Mouse (Mus musculus): ENCODE results near the gene Pgp. TPM values are rescaled to one million over a fixed set of nuclear protein-coding genes. Genes with fewer than 3 reads are reported as not detected.
A peak's percentile ranks its signal among the peaks of the same experiment; 100 is the strongest.
"Not testable (repeated sequence)": the region's sequence is repeated elsewhere in the genome, so short reads cannot be mapped to it uniquely, and the experiment has no call there.

The Pgp gene
- 40.4 and 42.5 TPM in 2 replicates for polyA plus RNA-seq (2015; fragmentation: Nextera tagmentation; extraction: Ambion mirVana)

GRCm38 (mm10) chr17:24469910-24470602 is at the start of gene Pgp, which contains the start of gene E4f1:
Gene Pgp (plus strand): TSS chr17:24470392.
Gene E4f1 (minus strand): TSS chr17:24470313.
- TF ChIP-seq EP300 (IDR thresholded peaks at IDR 0.05) = no peak
- TF ChIP-seq CTCF (IDR thresholded peaks at IDR 0.05) = peak; percentile 19; the same call in 1 of the 2 replicates
- Histone ChIP-seq H3K9ac (replicated peaks; ENCODE audit: low read depth) (peak within 1 kb of the TSS; percentile 64), H3K4me1 (ENCODE audit: insufficient read depth, low read depth, low read length) (peaks cover 20% of the 10 kb centered on the region; the same call in 1 of the 2 replicates), H3K27me3 (replicated peaks; ENCODE audit: insufficient read depth, low read length) (no peaks in the 10 kb centered on the region), H3K4me3 (ENCODE audit: low read depth, low read length) (peak within 1 kb of the TSS; percentile 73), H3K27ac (ENCODE audit: low read length) (peak within 1 kb of the TSS; percentile 75), H3K36me3 (ENCODE audit: insufficient read depth, low read length) (0 out of 2 replicates have a peak, but pooled peaks cover 4% of the 10 kb centered on the region), H3K9me3 (ENCODE audit: low read length) (no peaks in the 10 kb centered on the region), H3K4me2 (replicated peaks; ENCODE audit: low read depth, low read length) (peak within 1 kb of the TSS; percentile 85)
- WGBS = under 1% methylated on average over 61 of the region's 75 CpGs
- peak; percentile 99 for ATAC-seq
- peak; percentile 99 for DNase-seq (ENCODE audit: low spot score)

DNA sequence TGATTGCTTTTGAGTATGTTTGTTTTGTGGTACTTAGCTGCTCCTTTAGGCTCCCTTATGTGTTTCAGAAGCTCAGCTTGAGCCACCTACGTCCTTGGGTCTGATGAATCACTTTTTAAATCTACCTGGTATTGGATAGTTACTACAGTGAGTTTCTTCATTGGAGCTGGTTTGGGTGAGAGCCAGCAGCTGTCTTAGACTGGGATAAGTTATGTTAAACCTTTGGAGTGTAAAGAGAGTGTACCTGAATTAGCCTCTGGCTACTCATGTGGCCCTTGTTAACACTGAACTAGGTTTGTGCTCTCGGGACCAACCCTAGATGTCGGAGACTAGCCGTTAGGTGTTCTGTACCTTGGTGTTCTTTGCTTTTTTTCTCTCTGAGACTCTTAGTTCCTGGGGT is 47.1 kb upstream of the Pgp start:
- Histone ChIP-seq H3K27ac (ENCODE audit: low read length) (no peak overlapping the region), H3K36me3 (ENCODE audit: insufficient read depth, low read length) (peaks cover 14% of the 10 kb centered on the region; the same call in 1 of the 2 replicates), H3K4me1 (ENCODE audit: insufficient read depth, low read depth, low read length) (no peaks in the 10 kb centered on the region; the same call in 1 of the 2 replicates), H3K27me3 (replicated peaks; ENCODE audit: insufficient read depth, low read length) (no peaks in the 10 kb centered on the region), H3K9ac (replicated peaks; ENCODE audit: low read depth) (no peak overlapping the region), H3K4me3 (ENCODE audit: low read depth, low read length) (no peak overlapping the region), H3K4me2 (replicated peaks; ENCODE audit: low read depth, low read length) (no peak overlapping the region), H3K9me3 (ENCODE audit: low read length) (no peaks in the 10 kb centered on the region)
- DNase-seq (ENCODE audit: low spot score) (no peak), ATAC-seq (no peak)
- no peak for TF ChIP-seq EP300 (IDR thresholded peaks at IDR 0.05)
- TF ChIP-seq CTCF (IDR thresholded peaks at IDR 0.05) = no peak
- WGBS = 89% methylated on average over 4 of the region's 4 CpGs

GRCm38 (mm10) chr17:24424489-24424888 is 45.7 kb upstream of the Pgp start:
- Histone ChIP-seq H3K9ac (replicated peaks; ENCODE audit: low read depth) (no peak overlapping the region), H3K27ac (ENCODE audit: low read length) (no peak overlapping the region), H3K36me3 (ENCODE audit: insufficient read depth, low read length) (peaks cover 14% of the 10 kb centered on the region; the same call in 1 of the 2 replicates), H3K4me2 (replicated peaks; ENCODE audit: low read depth, low read length) (no peak overlapping the region), H3K4me3 (ENCODE audit: low read depth, low read length) (no peak overlapping the region), H3K27me3 (replicated peaks; ENCODE audit: insufficient read depth, low read length) (no peaks in the 10 kb centered on the region), H3K4me1 (ENCODE audit: insufficient read depth, low read depth, low read length) (no peaks in the 10 kb centered on the region; the same call in 1 of the 2 replicates), H3K9me3 (ENCODE audit: low read length) (no peaks in the 10 kb centered on the region)
- ATAC-seq = no peak
- TF ChIP-seq CTCF (IDR thresholded peaks at IDR 0.05) = no peak
- TF ChIP-seq EP300 (IDR thresholded peaks at IDR 0.05) = no peak
- 95% methylated on average over 5 of the region's 5 CpGs for WGBS
- no peak for DNase-seq (ENCODE audit: low spot score)

DNA sequence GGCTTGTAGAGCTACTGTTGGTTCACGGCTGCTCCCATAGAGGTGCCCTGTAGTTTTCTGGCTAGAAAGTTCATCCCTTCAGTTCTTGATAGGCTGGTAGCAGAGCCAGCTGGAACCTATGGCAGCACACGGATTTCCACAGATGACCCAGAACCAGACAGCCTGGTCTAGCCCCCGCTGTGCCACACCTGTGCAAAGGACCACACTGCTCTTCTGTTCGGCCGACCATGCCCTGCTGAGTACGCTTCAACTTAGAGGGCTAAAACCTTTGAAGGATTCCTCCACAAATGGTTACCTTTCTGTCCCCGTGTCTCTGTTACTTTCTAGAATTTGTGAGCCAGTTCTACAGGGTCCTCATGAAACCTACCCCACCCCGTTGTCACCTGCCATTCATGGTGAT is 44.9 kb upstream of the Pgp start:
- ATAC-seq; H3K4me1 ChIP-seq (ENCODE audit: insufficient read depth, low read depth, low read length); H3K9ac ChIP-seq (replicated peaks; ENCODE audit: low read depth); H3K4me2 ChIP-seq (replicated peaks; ENCODE audit: low read depth, low read length); H3K9me3 ChIP-seq (ENCODE audit: low read length); DNase-seq (ENCODE audit: low spot score); H3K27ac ChIP-seq (ENCODE audit: low read length); H3K4me3 ChIP-seq (ENCODE audit: low read depth, low read length); H3K27me3 ChIP-seq (replicated peaks; ENCODE audit: insufficient read depth, low read length): not testable (repeated sequence)
- peaks cover 14% of the 10 kb centered on the region; the same call in 1 of the 2 replicates for H3K36me3 ChIP-seq (ENCODE audit: insufficient read depth, low read length)
- WGBS = 96% methylated on average over 4 of the region's 8 CpGs

GRCm38 (mm10) chr17:24425905-24426304 is 44.3 kb upstream of the Pgp start:
- H3K36me3 ChIP-seq (ENCODE audit: insufficient read depth, low read length) = peaks cover 11% of the 10 kb centered on the region; the same call in 1 of the 2 replicates
- H3K9ac ChIP-seq (replicated peaks; ENCODE audit: low read depth) = no peak overlapping the region
- ATAC-seq (no peak), DNase-seq (ENCODE audit: low spot score) (no peak)
- no peak overlapping the region; the same call in 1 of the 2 replicates for H3K4me2 ChIP-seq (replicated peaks; ENCODE audit: low read depth, low read length)
- H3K27me3 ChIP-seq (replicated peaks; ENCODE audit: insufficient read depth, low read length) = no peaks in the 10 kb centered on the region
- no peaks in the 10 kb centered on the region for H3K9me3 ChIP-seq (ENCODE audit: low read length)
- 0 out of 2 replicates have a peak overlapping the region, but pooled peaks have one; percentile 89 for H3K27ac ChIP-seq (ENCODE audit: low read length)
- no peak overlapping the region for H3K4me3 ChIP-seq (ENCODE audit: low read depth, low read length)
- TF ChIP-seq CTCF (IDR thresholded peaks at IDR 0.05) = no peak
- TF ChIP-seq EP300 (IDR thresholded peaks at IDR 0.05) = no peak
- 92% methylated on average over 7 of the region's 7 CpGs for WGBS
- H3K4me1 ChIP-seq (ENCODE audit: insufficient read depth, low read depth, low read length) = no peaks in the 10 kb centered on the region; the same call in 1 of the 2 replicates

DNA sequence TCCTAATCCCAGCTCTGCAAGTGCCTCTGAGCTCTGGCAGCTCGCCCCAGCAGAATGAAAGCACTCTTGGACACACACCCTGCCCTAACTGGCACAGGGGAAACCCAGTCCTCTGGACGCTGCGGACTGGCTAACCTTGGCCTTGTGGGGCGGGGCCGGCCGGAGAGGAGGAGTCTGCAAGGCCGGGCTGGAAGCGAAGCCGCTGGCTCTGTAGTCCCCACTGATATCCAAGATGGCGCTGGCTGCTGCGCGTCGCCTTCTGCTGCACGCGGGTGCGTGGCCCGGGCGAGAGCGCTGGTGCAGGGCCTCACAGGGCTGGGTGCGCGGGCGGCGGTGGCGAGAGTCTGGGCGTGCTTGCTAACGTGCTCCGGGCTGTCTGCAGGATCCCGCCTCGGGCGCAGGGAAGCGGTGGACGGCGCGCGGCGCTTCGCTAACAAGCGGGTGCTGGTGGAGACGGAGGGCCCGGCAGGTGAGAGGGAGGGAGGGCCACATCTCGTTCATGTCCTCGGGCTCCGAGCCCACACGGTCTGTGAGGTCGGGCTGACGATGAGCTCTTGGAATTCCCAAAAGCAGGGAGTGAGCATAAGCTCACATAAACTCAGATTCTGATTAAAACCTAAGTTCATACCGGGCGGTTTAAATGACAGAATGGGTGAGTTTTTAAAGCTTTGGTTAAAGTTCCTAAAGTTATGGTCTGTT is 43.6 kb upstream of the Pgp start, which contains the start of gene Eci1:
Gene Eci1, plus strand, starts transcription at position 171 of the 699 bp plus-strand sequence.
- Histone ChIP-seq H3K36me3 (ENCODE audit: insufficient read depth, low read length) (0 out of 2 replicates have a peak, but pooled peaks cover 5% of the 10 kb centered on the region), H3K4me3 (ENCODE audit: low read depth, low read length) (peak within 1 kb of the TSS; percentile 65), H3K27me3 (replicated peaks; ENCODE audit: insufficient read depth, low read length) (no peaks in the 10 kb centered on the region), H3K4me2 (replicated peaks; ENCODE audit: low read depth, low read length) (peak within 1 kb of the TSS; percentile 64), H3K9ac (replicated peaks; ENCODE audit: low read depth) (peak within 1 kb of the TSS; percentile 71), H3K27ac (ENCODE audit: low read length) (peak within 1 kb of the TSS; percentile 89), H3K9me3 (ENCODE audit: low read length) (no peaks in the 10 kb centered on the region), H3K4me1 (ENCODE audit: insufficient read depth, low read depth, low read length) (no peaks in the 10 kb centered on the region; the same call in 1 of the 2 replicates)
- peak; percentile 100 for ATAC-seq
- under 1% methylated on average over 42 of the region's 48 CpGs for WGBS
- TF ChIP-seq EP300 (IDR thresholded peaks at IDR 0.05) (no peak), CTCF (IDR thresholded peaks at IDR 0.05) (no peak)
- DNase-seq (ENCODE audit: low spot score) = peak; percentile 98

Measured in lung, postnatal 0 days (tissue).